Mouse (Mus musculus) erythroblast, embryonic 14.5 days (primary cell): Measurements from ENCODE around the gene Islr2.

Experiments
- GATA1 ChIP-seq: IDR thresholded peaks from 2 replicates; pipeline ENCODE4 v1.6.1; 2012; ENCODE audit warnings: low read length, inconsistent platforms, mixed read lengths
- TAL1 ChIP-seq: IDR thresholded peaks from 3 replicates; pipeline ENCODE4 v1.6.1; 2012; ENCODE audit warnings: low read length, inconsistent platforms, mixed read lengths

DNA sequence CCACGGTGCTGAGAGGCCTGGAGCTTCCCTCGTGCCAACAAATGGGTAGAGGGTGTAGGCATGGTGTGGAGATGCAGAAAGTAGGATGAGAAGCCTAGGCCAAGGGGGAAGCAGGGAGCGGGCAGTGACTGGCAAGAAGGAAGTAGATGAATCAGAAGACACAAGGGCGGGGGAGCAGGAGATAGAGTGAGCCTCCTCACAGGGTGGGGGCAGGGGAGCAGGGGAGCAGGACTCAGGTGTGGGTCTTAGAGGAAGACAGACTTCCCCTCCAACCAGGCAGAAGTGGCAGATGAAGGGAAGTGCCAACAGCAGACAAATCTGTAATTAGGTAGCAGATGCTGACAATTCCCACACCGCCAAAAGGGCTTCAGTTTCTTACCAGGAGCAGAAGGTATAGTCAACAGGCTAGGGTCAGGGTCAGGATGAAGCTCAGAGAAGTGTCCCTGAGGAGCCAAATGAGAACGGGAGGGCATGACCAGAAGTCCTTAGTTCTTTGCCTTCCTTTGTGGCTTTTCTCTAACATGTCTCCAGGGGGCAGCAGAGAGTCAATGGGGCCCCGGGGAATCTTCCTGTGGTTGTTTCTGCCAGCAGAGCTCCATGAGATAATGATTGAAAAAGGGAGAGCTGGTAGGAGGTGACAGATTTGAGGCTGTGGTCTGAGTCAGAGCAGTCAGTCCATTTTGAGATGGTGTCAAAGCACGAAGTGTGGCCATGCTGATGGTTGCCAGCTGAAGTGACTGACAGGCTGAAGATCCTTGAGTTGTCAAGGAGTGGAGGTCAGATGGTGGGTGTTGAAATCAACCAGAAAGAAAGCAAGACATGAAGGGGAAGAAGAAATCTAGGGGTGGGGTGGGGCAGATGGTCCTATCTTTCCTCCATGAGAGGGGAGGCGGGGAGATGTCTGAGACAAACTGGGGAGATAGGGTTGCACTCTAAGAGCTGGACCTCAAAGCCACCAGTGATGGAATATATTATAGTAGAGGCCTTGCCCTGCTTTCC lies 22.1 kb upstream of the Islr2 start:
- TF ChIP-seq TAL1 (no peak), GATA1 (no peak)
